Mouse (Mus musculus) kidney, postnatal 36 days (tissue): Measurements from ENCODE around the gene Capn13.
"Not testable (repeated sequence)": the region's sequence is repeated elsewhere in the genome, so short reads cannot be mapped to it uniquely, and the experiment has no call there.

Source experiments
- DNase-seq, 2 experiments: peaks; one replicate each; pipeline ENCODE4 v3.0.0; 2021 to 2022; ENCODE audit warnings: mixed read lengths in 2 of 2

Gene Capn13

GRCm38 (mm10) chr17:73271797-73272600, 128.7 kb downstream of the Capn13 start:
- no peak for DNase-seq

GRCm38 (mm10) chr17:73270871-73271796, 129.5 kb downstream of the Capn13 start:
- DNase-seq = no peak

GRCm38 (mm10) chr17:73263077-73263501, 137.6 kb downstream of the Capn13 start:
- no peak for DNase-seq

- no peak for DNase-seq
Measured at GRCm38 (mm10) chr17:73262558-73262957, 138.1 kb downstream of the Capn13 start.

GRCm38 (mm10) chr17:73259258-73259657, 141.4 kb downstream of the Capn13 start:
- DNase-seq = not testable (repeated sequence)

- DNase-seq = peak; percentile 3 to 23
Measured at GRCm38 (mm10) chr17:73258620-73259019, 142.0 kb downstream of the Capn13 start.
